Mouse (Mus musculus) MEL (cell line): ENCODE results near the gene C5ar2. TPM values are rescaled to one million over a fixed set of nuclear protein-coding genes. Genes with fewer than 3 reads are reported as not detected.

Source experiments
- DNase-seq: peaks from one replicate; pipeline ENCODE4 v3.0.0; 2011; ENCODE audit warnings: low read depth, low spot score
- H3K27ac ChIP-seq: 2 replicates; pipeline ENCODE4 v1.5.1; 2012; ENCODE audit warnings: low read depth, mild to moderate bottlenecking, control low read depth, low read length, moderate library complexity; ENCODE audit not compliant: control insufficient read depth
- H3K27me3 ChIP-seq, 2 experiments: fragments of 150-350 bp in 1 of 2; sonication (generic) in 1 of 2; 2 replicates each; pipeline ENCODE4 v1.6.1; 2012; ENCODE audit warnings: low read length in 2 of 2, mild to moderate bottlenecking in 2 of 2, improper control_type of control experiment in 1 of 2, moderate library complexity in 1 of 2; ENCODE audit not compliant: insufficient read depth in 2 of 2, control insufficient read depth in 1 of 2
- H3K36me3 ChIP-seq, 2 experiments: 2 replicates each; pipeline ENCODE4 v1.6.1; 2012 to 2014; ENCODE audit warnings: low read length in 2 of 2, improper control_type of control experiment in 1 of 2, inconsistent platforms in 1 of 2, mild to moderate bottlenecking in 1 of 2; ENCODE audit not compliant: insufficient read depth in 2 of 2, control insufficient read depth in 1 of 2
- H3K4me1 ChIP-seq, 2 experiments: fragments of 150-350 bp in 1 of 2; sonication (generic) in 1 of 2; 2 replicates each; pipeline ENCODE4 v1.6.1; 2012; ENCODE audit warnings: low read length in 2 of 2, improper control_type of control experiment in 1 of 2, mild to moderate bottlenecking in 1 of 2; ENCODE audit not compliant: insufficient read depth in 2 of 2, control insufficient read depth in 1 of 2
- H3K4me3 ChIP-seq, 2 experiments: fragments of 150-350 bp in 1 of 2; sonication (generic) in 1 of 2; 2 replicates each; pipeline ENCODE4 v1.5.1; 2012; ENCODE audit warnings: low read depth in 2 of 2, low read length in 2 of 2, mild to moderate bottlenecking in 2 of 2, moderate library complexity in 2 of 2, control low read depth in 1 of 2, improper control_type of control experiment in 1 of 2; ENCODE audit not compliant: control insufficient read depth in 1 of 2, insufficient read depth in 1 of 2
- H3K79me2 ChIP-seq: 2 replicates; pipeline ENCODE4 v1.6.1; 2012; ENCODE audit warnings: mild to moderate bottlenecking, low read length, moderate library complexity; ENCODE audit not compliant: control insufficient read depth, poor library complexity, insufficient read depth
- H3K9ac ChIP-seq: 2 replicates; pipeline ENCODE4 v1.6.1; 2012; ENCODE audit warnings: low read depth, mild to moderate bottlenecking, control low read depth, low read length, moderate library complexity; ENCODE audit not compliant: control insufficient read depth, poor library complexity, severe bottlenecking
- H3K9me3 ChIP-seq: fragments of 150-350 bp; sonication (generic); replicated peaks from 2 replicates; pipeline ENCODE4 v1.6.1; 2012; ENCODE audit warnings: mild to moderate bottlenecking, low read length, improper control_type of control experiment, moderate library complexity; ENCODE audit not compliant: insufficient read depth
- CHD2 ChIP-seq: IDR thresholded peaks from 2 replicates; pipeline ENCODE4 v1.6.1; 2011; ENCODE audit warnings: low read length, improper control_type of control experiment
- CTCF ChIP-seq, 3 experiments: IDR thresholded peaks in 2 of 3; conservative IDR thresholded peaks in 1 of 3; 2 replicates each; pipeline ENCODE4 v1.5.1; 2011 to 2012; ENCODE audit warnings: low read length in 3 of 3, low read depth in 2 of 3, mild to moderate bottlenecking in 2 of 3, improper control_type of control experiment in 1 of 3, inconsistent platforms in 1 of 3, mixed read lengths in 1 of 3, moderate library complexity in 1 of 3; ENCODE audit not compliant: control insufficient read depth in 1 of 3, insufficient read depth in 1 of 3, poor library complexity in 1 of 3, severe bottlenecking in 1 of 3
- ELF1 ChIP-seq: IDR thresholded peaks from 2 replicates; pipeline ENCODE4 v1.6.1; 2014; ENCODE audit warnings: low read depth, mild to moderate bottlenecking, inconsistent platforms, low read length, improper control_type of control experiment, moderate library complexity
- EP300 ChIP-seq, 2 experiments: IDR thresholded peaks; 2 replicates each; pipeline ENCODE4 v1.6.1; 2011; ENCODE audit warnings: improper control_type of control experiment in 2 of 2, low read length in 2 of 2, low read depth in 1 of 2, mild to moderate bottlenecking in 1 of 2
- GABPA ChIP-seq: IDR thresholded peaks from 2 replicates; pipeline ENCODE4 v1.6.1; 2012; ENCODE audit warnings: low read depth, mild to moderate bottlenecking, inconsistent platforms, low read length, improper control_type of control experiment, moderate library complexity
- GATA1 ChIP-seq: IDR thresholded peaks from 2 replicates; pipeline ENCODE4 v1.6.1; 2011; ENCODE audit warnings: low read depth, low read length, improper control_type of control experiment
- JUND ChIP-seq: IDR thresholded peaks from 2 replicates; pipeline ENCODE4 v1.6.1; 2011; ENCODE audit warnings: low read depth, mild to moderate bottlenecking, improper control_type of control experiment, low read length
- MAZ ChIP-seq: IDR thresholded peaks from 2 replicates; pipeline ENCODE4 v1.6.1; 2012; ENCODE audit warnings: low read depth, mild to moderate bottlenecking, inconsistent platforms, low read length, improper control_type of control experiment
- MXI1 ChIP-seq: IDR thresholded peaks from 2 replicates; pipeline ENCODE4 v1.6.1; 2011; ENCODE audit warnings: mild to moderate bottlenecking, low read depth, low read length, improper control_type of control experiment
- MYC ChIP-seq: IDR thresholded peaks from 2 replicates; pipeline ENCODE4 v1.6.1; 2011; ENCODE audit warnings: low read depth, mild to moderate bottlenecking, low read length, improper control_type of control experiment, moderate library complexity
- NELFE ChIP-seq: IDR thresholded peaks from 2 replicates; pipeline ENCODE4 v1.6.1; 2011; ENCODE audit warnings: low read depth, low read length, improper control_type of control experiment
- NRF1 ChIP-seq: IDR thresholded peaks from 2 replicates; pipeline ENCODE4 v1.6.1; 2014; ENCODE audit warnings: low read depth, mild to moderate bottlenecking, inconsistent platforms, low read length, improper control_type of control experiment, moderate library complexity; ENCODE audit not compliant: poor library complexity, insufficient read depth, severe bottlenecking
- POLR2A ChIP-seq, 2 experiments: IDR thresholded peaks; 2 replicates each; pipeline ENCODE4 v1.6.1; 2011 to 2012; ENCODE audit warnings: low read length in 2 of 2, mild to moderate bottlenecking in 2 of 2, control low read depth in 1 of 2, improper control_type of control experiment in 1 of 2, low read depth in 1 of 2, moderate library complexity in 1 of 2; ENCODE audit not compliant: control insufficient read depth in 1 of 2, insufficient read depth in 1 of 2, poor library complexity in 1 of 2
- POLR2AphosphoS5 ChIP-seq: IDR thresholded peaks from 2 replicates; pipeline ENCODE4 v1.6.1; 2012; ENCODE audit warnings: low read depth, borderline replicate concordance, mild to moderate bottlenecking, inconsistent platforms, low read length, moderate library complexity, mixed read lengths
- RAD21 ChIP-seq: IDR thresholded peaks from 2 replicates; pipeline ENCODE4 v1.6.1; 2011; ENCODE audit warnings: mild to moderate bottlenecking, low read depth, low read length, improper control_type of control experiment
- RCOR1 ChIP-seq: IDR thresholded peaks from 2 replicates; pipeline ENCODE4 v1.6.1; 2012; ENCODE audit warnings: low read depth, mild to moderate bottlenecking, inconsistent platforms, low read length, improper control_type of control experiment
- SIN3A ChIP-seq: IDR thresholded peaks from 2 replicates; pipeline ENCODE4 v1.6.1; 2012; ENCODE audit warnings: low read length, improper control_type of control experiment, inconsistent platforms
- SMC3 ChIP-seq: IDR thresholded peaks from 2 replicates; pipeline ENCODE4 v1.6.1; 2011; ENCODE audit warnings: low read depth, low read length, improper control_type of control experiment
- TBP ChIP-seq: IDR thresholded peaks from 2 replicates; pipeline ENCODE4 v1.8.0; 2011; ENCODE audit warnings: low read depth, low read length, improper control_type of control experiment
- USF1 ChIP-seq: IDR thresholded peaks from 2 replicates; pipeline ENCODE4 v1.6.1; 2014; ENCODE audit warnings: low read depth, mild to moderate bottlenecking, inconsistent platforms, low read length, improper control_type of control experiment, moderate library complexity
- USF2 ChIP-seq, 2 experiments: IDR thresholded peaks; 2 replicates each; pipeline ENCODE4 v1.6.1; 2011 to 2012; ENCODE audit warnings: improper control_type of control experiment in 2 of 2, low read length in 2 of 2, borderline replicate concordance in 1 of 2, inconsistent platforms in 1 of 2, low read depth in 1 of 2, mild to moderate bottlenecking in 1 of 2; ENCODE audit not compliant: insufficient read depth in 1 of 2
- ZC3H11A ChIP-seq: IDR thresholded peaks from 2 replicates; pipeline ENCODE4 v1.6.1; 2012; ENCODE audit warnings: low read depth, mild to moderate bottlenecking, inconsistent platforms, low read length, improper control_type of control experiment
- ZMIZ1 ChIP-seq: IDR thresholded peaks from 2 replicates; pipeline ENCODE4 v1.6.1; 2012; ENCODE audit warnings: low read depth, mild to moderate bottlenecking, inconsistent platforms, low read length, improper control_type of control experiment, moderate library complexity
- ZNF384 ChIP-seq: IDR thresholded peaks from 2 replicates; pipeline ENCODE4 v1.6.1; 2012; ENCODE audit warnings: low read depth, mild to moderate bottlenecking, inconsistent platforms, low read length, improper control_type of control experiment
- polyA plus RNA-seq, 2 experiments: library from polyadenylated mRNA; stranded (reverse) in 1 of 2; unstranded in 1 of 2; fragments of >175 nt in 1 of 2; fragments of >200 nt in 1 of 2; gene quantifications; 2 replicates each; pipeline versions ENCODE4 v1.2.1 to v1.2.4; 2012; ENCODE audit warnings: low replicate concordance in 2 of 2, low read depth in 1 of 2; ENCODE audit not compliant: insufficient read length in 2 of 2, insufficient read depth in 1 of 2, missing spikeins in 1 of 2
- total RNA-seq: library from RNA; depleted of rRNA; stranded (reverse); fragments of 300-350 nt; gene quantifications from 2 replicates; pipeline ENCODE4 v1.2.3, GENCODE M21; 2012

C5ar2 gene
- total and polyA plus RNA-seq, 3 experiments: 0.49 to 1.7 TPM; not detected in 1

- H3K4me1 ChIP-seq: peaks cover 2 to 12% of the 10 kb centered on the region in 2 experiments; a peak in 3 of 4 replicates
- no peaks in the 10 kb centered on the region for H3K9me3 ChIP-seq
- no peaks in the 10 kb centered on the region for H3K79me2 ChIP-seq
- peak overlapping the region; percentile 14 to 15; a peak in 2 of 4 replicates for H3K4me3 ChIP-seq
- peak; percentile 93 for DNase-seq
- H3K27ac ChIP-seq: peak overlapping the region; percentile 31; the same call in 1 of the 2 replicates
- H3K36me3 ChIP-seq: peaks cover 0 to 10% of the 10 kb centered on the region in 2 experiments; a peak in 2 of 4 replicates
- TF ChIP-seq JUND (no peak), SMC3 (peak; percentile 79), ELF1 (no peak), CHD2 (no peak), GATA1 (peak; percentile 27; the same call in 1 of the 2 replicates), USF1 (0 out of 2 replicates have a peak, but pooled peaks have one; percentile 26), CTCF (IDR thresholded peaks at IDR 0.05 in 2 of 3, conservative IDR thresholded peaks at IDR 0.05 in 1 of 3; ENCODE audit: control insufficient read depth in 1 of 3, insufficient read depth in 1 of 3, low read depth in 2 of 3, low read length in 3 of 3, poor library complexity in 1 of 3, severe bottlenecking in 1 of 3) (peak; percentile 78 to 86 (median 82)), RAD21 (peak; percentile 86), SIN3A (peak; percentile 15), MXI1 (peak; percentile 77), ZC3H11A (peak; percentile 70), ZMIZ1 (no peak), ZNF384 (peak; percentile 94)
- H3K9ac ChIP-seq: peak overlapping the region; percentile 22; the same call in 1 of the 2 replicates
- H3K27me3 ChIP-seq: no peaks in the 10 kb centered on the region
Observed at GRCm38 (mm10) chr7:16263015-16263787, 19.2 kb upstream of the C5ar2 start.

DNA sequence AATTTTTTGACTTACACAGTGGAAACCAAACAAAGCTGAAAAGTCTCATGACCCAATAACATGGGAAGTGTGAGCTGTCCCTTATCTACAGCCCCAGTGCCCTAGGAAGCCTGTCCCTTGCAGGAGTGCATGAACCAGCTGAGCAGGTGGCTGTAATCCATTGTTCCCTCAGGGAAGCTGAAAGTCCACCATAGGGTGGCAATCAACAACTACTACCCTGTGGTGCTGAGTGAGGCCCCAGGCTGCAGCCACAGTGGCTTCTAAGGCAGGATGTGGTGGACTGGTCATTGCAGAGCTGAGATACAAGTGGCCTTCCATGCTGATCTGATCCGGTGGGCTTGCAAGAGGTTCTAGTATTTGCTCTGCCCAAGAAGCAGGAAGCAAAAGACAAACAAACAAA lies 17.1 kb upstream of the C5ar2 start:
- peaks cover 0 to 7% of the 10 kb centered on the region in 2 experiments; a peak in 2 of 4 replicates for H3K36me3 ChIP-seq
- H3K9me3 ChIP-seq: no peaks in the 10 kb centered on the region
- H3K4me1 ChIP-seq: peaks cover 0 to 10% of the 10 kb centered on the region in 2 experiments; a peak in 2 of 4 replicates
- H3K4me3 ChIP-seq: no peak overlapping the region
- H3K27me3 ChIP-seq: peaks cover 0 to 2% of the 10 kb centered on the region in 2 experiments; a peak in 1 of 4 replicates
- no peak overlapping the region for H3K27ac ChIP-seq
- DNase-seq: no peak
- no peak overlapping the region for H3K9ac ChIP-seq
- H3K79me2 ChIP-seq: no peaks in the 10 kb centered on the region
- no peak for TF ChIP-seq RCOR1
- TF ChIP-seq MYC: no peak
- TF ChIP-seq ZC3H11A: no peak
- TF ChIP-seq ZMIZ1: no peak
- no peak for TF ChIP-seq SIN3A
- TF ChIP-seq ELF1: no peak
- no peak for TF ChIP-seq NELFE
- no peak for TF ChIP-seq EP300 (IDR thresholded peaks at IDR 0.05; ENCODE audit: low read depth in 1 of 2, low read length in 2 of 2)
- no peak for TF ChIP-seq MAZ
- no peak for TF ChIP-seq NRF1
- no peak for TF ChIP-seq USF2 (IDR thresholded peaks at IDR 0.05; ENCODE audit: borderline replicate concordance in 1 of 2, insufficient read depth in 1 of 2, low read depth in 1 of 2, low read length in 2 of 2)
- no peak for TF ChIP-seq GABPA
- no peak for TF ChIP-seq POLR2A (IDR thresholded peaks at IDR 0.05; ENCODE audit: control insufficient read depth in 1 of 2, insufficient read depth in 1 of 2, low read depth in 1 of 2, low read length in 2 of 2, poor library complexity in 1 of 2)
- TF ChIP-seq MXI1: no peak
- no peak for TF ChIP-seq TBP
- no peak for TF ChIP-seq POLR2AphosphoS5
- TF ChIP-seq JUND: no peak
